Mouse (Mus musculus) MEL (cell line): ENCODE data around the gene Hoxb8. TPM values are rescaled to one million over a fixed set of nuclear protein-coding genes. Genes with fewer than 3 reads are reported as not detected.

Experiments used
- DNase-seq: peaks from one replicate; pipeline ENCODE4 v3.0.0; 2011; ENCODE audit warnings: low read depth, low spot score
- H3K27ac ChIP-seq: 2 replicates; pipeline ENCODE4 v1.5.1; 2012; ENCODE audit warnings: low read depth, mild to moderate bottlenecking, control low read depth, low read length, moderate library complexity; ENCODE audit not compliant: control insufficient read depth
- H3K27me3 ChIP-seq, 2 experiments: fragments of 150-350 bp in 1 of 2; sonication (generic) in 1 of 2; 2 replicates each; pipeline ENCODE4 v1.6.1; 2012; ENCODE audit warnings: low read length in 2 of 2, mild to moderate bottlenecking in 2 of 2, improper control_type of control experiment in 1 of 2, moderate library complexity in 1 of 2; ENCODE audit not compliant: insufficient read depth in 2 of 2, control insufficient read depth in 1 of 2
- H3K36me3 ChIP-seq, 2 experiments: 2 replicates each; pipeline ENCODE4 v1.6.1; 2012 to 2014; ENCODE audit warnings: low read length in 2 of 2, improper control_type of control experiment in 1 of 2, inconsistent platforms in 1 of 2, mild to moderate bottlenecking in 1 of 2; ENCODE audit not compliant: insufficient read depth in 2 of 2, control insufficient read depth in 1 of 2
- H3K4me1 ChIP-seq, 2 experiments: fragments of 150-350 bp in 1 of 2; sonication (generic) in 1 of 2; 2 replicates each; pipeline ENCODE4 v1.6.1; 2012; ENCODE audit warnings: low read length in 2 of 2, improper control_type of control experiment in 1 of 2, mild to moderate bottlenecking in 1 of 2; ENCODE audit not compliant: insufficient read depth in 2 of 2, control insufficient read depth in 1 of 2
- H3K4me3 ChIP-seq, 2 experiments: fragments of 150-350 bp in 1 of 2; sonication (generic) in 1 of 2; 2 replicates each; pipeline ENCODE4 v1.5.1; 2012; ENCODE audit warnings: low read depth in 2 of 2, low read length in 2 of 2, mild to moderate bottlenecking in 2 of 2, moderate library complexity in 2 of 2, control low read depth in 1 of 2, improper control_type of control experiment in 1 of 2; ENCODE audit not compliant: control insufficient read depth in 1 of 2, insufficient read depth in 1 of 2
- H3K79me2 ChIP-seq: 2 replicates; pipeline ENCODE4 v1.6.1; 2012; ENCODE audit warnings: mild to moderate bottlenecking, low read length, moderate library complexity; ENCODE audit not compliant: control insufficient read depth, poor library complexity, insufficient read depth
- H3K9ac ChIP-seq: 2 replicates; pipeline ENCODE4 v1.6.1; 2012; ENCODE audit warnings: low read depth, mild to moderate bottlenecking, control low read depth, low read length, moderate library complexity; ENCODE audit not compliant: control insufficient read depth, poor library complexity, severe bottlenecking
- H3K9me3 ChIP-seq: fragments of 150-350 bp; sonication (generic); replicated peaks from 2 replicates; pipeline ENCODE4 v1.6.1; 2012; ENCODE audit warnings: mild to moderate bottlenecking, low read length, improper control_type of control experiment, moderate library complexity; ENCODE audit not compliant: insufficient read depth
- CHD1 ChIP-seq: IDR thresholded peaks from 2 replicates; pipeline ENCODE4 v1.6.1; 2012; ENCODE audit warnings: low read depth, mild to moderate bottlenecking, inconsistent platforms, low read length, improper control_type of control experiment
- CHD2 ChIP-seq: IDR thresholded peaks from 2 replicates; pipeline ENCODE4 v1.6.1; 2011; ENCODE audit warnings: low read length, improper control_type of control experiment
- E2F4 ChIP-seq: IDR thresholded peaks from 2 replicates; pipeline ENCODE4 v1.6.1; 2011; ENCODE audit warnings: low read depth, low read length, improper control_type of control experiment, borderline replicate concordance
- ELF1 ChIP-seq: IDR thresholded peaks from 2 replicates; pipeline ENCODE4 v1.6.1; 2014; ENCODE audit warnings: low read depth, mild to moderate bottlenecking, inconsistent platforms, low read length, improper control_type of control experiment, moderate library complexity
- GABPA ChIP-seq: IDR thresholded peaks from 2 replicates; pipeline ENCODE4 v1.6.1; 2012; ENCODE audit warnings: low read depth, mild to moderate bottlenecking, inconsistent platforms, low read length, improper control_type of control experiment, moderate library complexity
- HCFC1 ChIP-seq: IDR thresholded peaks from 2 replicates; pipeline ENCODE4 v1.6.1; 2012; ENCODE audit warnings: low read depth, mild to moderate bottlenecking, inconsistent platforms, low read length, improper control_type of control experiment, moderate library complexity
- JUND ChIP-seq: IDR thresholded peaks from 2 replicates; pipeline ENCODE4 v1.6.1; 2011; ENCODE audit warnings: low read depth, mild to moderate bottlenecking, improper control_type of control experiment, low read length
- KAT2A ChIP-seq: conservative IDR thresholded peaks from 2 replicates; pipeline ENCODE4 v1.6.1; 2012; ENCODE audit warnings: low read depth, low read length, improper control_type of control experiment, inconsistent platforms
- MAFK ChIP-seq: IDR thresholded peaks from 2 replicates; pipeline ENCODE4 v1.6.1; 2011; ENCODE audit warnings: low read depth, mild to moderate bottlenecking, low read length, improper control_type of control experiment, borderline replicate concordance
- MAZ ChIP-seq: IDR thresholded peaks from 2 replicates; pipeline ENCODE4 v1.6.1; 2012; ENCODE audit warnings: low read depth, mild to moderate bottlenecking, inconsistent platforms, low read length, improper control_type of control experiment
- MXI1 ChIP-seq: IDR thresholded peaks from 2 replicates; pipeline ENCODE4 v1.6.1; 2011; ENCODE audit warnings: mild to moderate bottlenecking, low read depth, low read length, improper control_type of control experiment
- MYC ChIP-seq: IDR thresholded peaks from 2 replicates; pipeline ENCODE4 v1.6.1; 2011; ENCODE audit warnings: low read depth, mild to moderate bottlenecking, low read length, improper control_type of control experiment, moderate library complexity
- NELFE ChIP-seq: IDR thresholded peaks from 2 replicates; pipeline ENCODE4 v1.6.1; 2011; ENCODE audit warnings: low read depth, low read length, improper control_type of control experiment
- NRF1 ChIP-seq: IDR thresholded peaks from 2 replicates; pipeline ENCODE4 v1.6.1; 2014; ENCODE audit warnings: low read depth, mild to moderate bottlenecking, inconsistent platforms, low read length, improper control_type of control experiment, moderate library complexity; ENCODE audit not compliant: poor library complexity, insufficient read depth, severe bottlenecking
- POLR2A ChIP-seq, 2 experiments: IDR thresholded peaks; 2 replicates each; pipeline ENCODE4 v1.6.1; 2011 to 2012; ENCODE audit warnings: low read length in 2 of 2, mild to moderate bottlenecking in 2 of 2, control low read depth in 1 of 2, improper control_type of control experiment in 1 of 2, low read depth in 1 of 2, moderate library complexity in 1 of 2; ENCODE audit not compliant: control insufficient read depth in 1 of 2, insufficient read depth in 1 of 2, poor library complexity in 1 of 2
- POLR2AphosphoS2 ChIP-seq: IDR thresholded peaks from 2 replicates; pipeline ENCODE4 v1.6.1; 2011; ENCODE audit warnings: low read length, improper control_type of control experiment
- RAD21 ChIP-seq: IDR thresholded peaks from 2 replicates; pipeline ENCODE4 v1.6.1; 2011; ENCODE audit warnings: mild to moderate bottlenecking, low read depth, low read length, improper control_type of control experiment
- RCOR1 ChIP-seq: IDR thresholded peaks from 2 replicates; pipeline ENCODE4 v1.6.1; 2012; ENCODE audit warnings: low read depth, mild to moderate bottlenecking, inconsistent platforms, low read length, improper control_type of control experiment
- TAL1 ChIP-seq: IDR thresholded peaks from 2 replicates; pipeline ENCODE4 v1.6.1; 2012; ENCODE audit warnings: mild to moderate bottlenecking, inconsistent platforms, low read length, moderate library complexity, mixed read lengths
- USF1 ChIP-seq: IDR thresholded peaks from 2 replicates; pipeline ENCODE4 v1.6.1; 2014; ENCODE audit warnings: low read depth, mild to moderate bottlenecking, inconsistent platforms, low read length, improper control_type of control experiment, moderate library complexity
- ZC3H11A ChIP-seq: IDR thresholded peaks from 2 replicates; pipeline ENCODE4 v1.6.1; 2012; ENCODE audit warnings: low read depth, mild to moderate bottlenecking, inconsistent platforms, low read length, improper control_type of control experiment
- polyA plus RNA-seq, 2 experiments: library from polyadenylated mRNA; stranded (reverse) in 1 of 2; unstranded in 1 of 2; fragments of >175 nt in 1 of 2; fragments of >200 nt in 1 of 2; gene quantifications; 2 replicates each; pipeline versions ENCODE4 v1.2.1 to v1.2.4; 2012; ENCODE audit warnings: low replicate concordance in 2 of 2, low read depth in 1 of 2; ENCODE audit not compliant: insufficient read length in 2 of 2, insufficient read depth in 1 of 2, missing spikeins in 1 of 2
- total RNA-seq: library from RNA; depleted of rRNA; stranded (reverse); fragments of 300-350 nt; gene quantifications from 2 replicates; pipeline ENCODE4 v1.2.3, GENCODE M21; 2012

Gene Hoxb8
- total and polyA plus RNA-seq, 3 experiments = not detected

DNA sequence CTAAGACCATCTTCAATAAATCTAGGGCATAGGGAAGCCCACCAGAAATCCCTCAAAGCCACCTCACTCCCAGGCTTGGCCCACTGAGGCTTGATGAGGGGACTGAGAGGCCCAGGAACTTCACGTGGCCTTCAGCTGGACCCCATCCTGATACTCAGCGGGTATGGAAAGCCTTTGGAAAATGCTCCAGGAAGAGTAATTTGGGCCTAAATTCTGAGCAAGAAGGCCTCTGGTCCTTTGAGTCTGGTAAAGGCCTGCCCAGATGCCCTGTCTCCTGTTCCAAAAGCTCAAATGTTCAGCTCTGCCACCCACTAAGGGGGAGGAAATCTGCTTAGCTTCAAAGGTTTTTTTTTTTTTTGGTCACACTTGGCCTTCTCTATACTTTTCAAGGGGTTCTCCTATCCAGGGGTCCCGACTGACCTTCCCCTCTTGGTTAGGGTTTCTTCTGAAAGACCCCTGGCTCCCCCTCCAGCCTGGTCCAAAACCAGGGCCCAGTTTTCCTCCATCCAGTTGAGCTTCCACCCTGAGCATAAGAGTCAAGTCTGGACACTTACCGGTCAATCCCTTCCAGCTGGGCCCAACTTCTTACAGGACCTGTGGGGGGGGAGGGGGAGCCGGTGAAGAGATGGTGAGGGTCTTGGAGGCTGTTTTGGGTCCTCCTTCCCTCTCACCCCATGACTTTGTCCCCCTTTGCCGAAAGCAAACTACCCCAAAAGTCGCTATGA is 24.6 kb downstream of the Hoxb8 start:
- TF ChIP-seq POLR2A (IDR thresholded peaks at IDR 0.05; ENCODE audit: control insufficient read depth in 1 of 2, insufficient read depth in 1 of 2, low read depth in 1 of 2, low read length in 2 of 2, poor library complexity in 1 of 2) = no peak
- no peak for TF ChIP-seq NELFE
- no peak for TF ChIP-seq USF1
- Histone ChIP-seq H3K27ac (no peak overlapping the region), H3K4me3 (no peak overlapping the region), H3K9ac (no peak overlapping the region), H3K79me2 (no peaks in the 10 kb centered on the region), H3K4me1 (no peaks in the 10 kb centered on the region), H3K27me3 (peaks cover 0 to 2% of the 10 kb centered on the region in 2 experiments; a peak in 2 of 4 replicates), H3K36me3 (no peaks in the 10 kb centered on the region), H3K9me3 (no peaks in the 10 kb centered on the region)
- no peak for DNase-seq

DNA sequence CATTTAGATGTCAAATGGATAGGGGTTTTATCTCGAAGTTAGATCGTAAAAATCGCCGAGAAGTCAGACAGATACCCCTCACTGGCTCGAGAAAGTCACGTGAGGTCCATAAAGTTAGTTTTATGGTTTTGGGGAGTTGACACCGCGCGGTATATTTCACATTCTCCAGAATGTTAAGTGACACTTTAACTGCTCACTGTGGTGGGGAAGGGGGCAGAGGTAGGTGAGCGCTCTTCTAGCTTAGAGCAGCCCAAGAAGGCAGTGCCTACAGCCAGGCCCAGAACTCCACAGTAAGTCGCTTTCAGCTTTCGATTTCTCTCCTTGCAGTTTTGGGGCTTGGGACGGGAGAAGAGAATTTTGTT is 25.2 kb downstream of the Hoxb8 start:
- Histone ChIP-seq H3K27me3 (peaks cover 0 to under 1% of the 10 kb centered on the region in 2 experiments; a peak in 2 of 4 replicates), H3K36me3 (no peaks in the 10 kb centered on the region), H3K9ac (no peak overlapping the region), H3K4me3 (no peak overlapping the region), H3K27ac (no peak overlapping the region), H3K79me2 (no peaks in the 10 kb centered on the region), H3K9me3 (no peaks in the 10 kb centered on the region), H3K4me1 (no peaks in the 10 kb centered on the region)
- TF ChIP-seq MYC (no peak), HCFC1 (no peak), ELF1 (no peak), POLR2AphosphoS2 (no peak), MAZ (no peak), USF1 (no peak), ZC3H11A (no peak), MAFK (no peak), GABPA (no peak), E2F4 (no peak), MXI1 (no peak), CHD2 (no peak), NELFE (no peak), JUND (no peak), RAD21 (no peak), CHD1 (no peak), RCOR1 (no peak), NRF1 (no peak), KAT2A (no peak), TAL1 (no peak)
- DNase-seq = no peak
